Mouse (Mus musculus) testis, adult 2 months (tissue): ENCODE results near the gene Ctc1.

Experiments
- CTCF ChIP-seq: fragments of 200-500 bp; IDR thresholded peaks from 2 replicates; pipeline ENCODE4 v1.5.1; 2012; ENCODE audit warnings: low read depth, mild to moderate bottlenecking, inconsistent platforms, low read length, moderate library complexity; ENCODE audit not compliant: control insufficient read depth, insufficient read depth, insufficient replicate concordance
- POLR2A ChIP-seq: fragments of 200-500 bp; IDR thresholded peaks from 2 replicates; pipeline ENCODE4 v1.6.1; 2012; ENCODE audit warnings: low read depth, mild to moderate bottlenecking, inconsistent platforms, low read length, moderate library complexity; ENCODE audit not compliant: control insufficient read depth

DNA sequence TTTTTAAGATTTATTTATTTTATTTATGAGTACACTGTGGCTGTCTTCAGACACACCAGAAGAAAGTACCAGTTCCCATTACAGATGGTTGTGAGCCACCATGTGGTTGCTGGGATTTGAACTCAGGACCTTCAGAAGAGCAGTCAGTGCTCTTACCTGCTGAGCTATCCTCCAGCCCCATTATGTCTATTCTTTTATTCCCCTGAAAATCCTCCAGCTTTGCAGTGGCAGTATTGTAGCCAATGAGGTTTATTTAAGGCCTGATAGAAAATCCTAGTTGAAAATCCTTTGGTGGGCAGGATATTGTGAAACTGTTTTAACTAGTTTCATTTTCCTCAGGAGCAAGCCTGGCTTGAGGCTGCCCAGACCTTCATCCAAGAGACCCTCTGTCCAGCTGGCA lies 5.0 kb downstream of the Ctc1 start:
- TF ChIP-seq CTCF (no peak), POLR2A (no peak)
